Mouse (Mus musculus): ENCODE data around the gene Tubg1.

DNA sequence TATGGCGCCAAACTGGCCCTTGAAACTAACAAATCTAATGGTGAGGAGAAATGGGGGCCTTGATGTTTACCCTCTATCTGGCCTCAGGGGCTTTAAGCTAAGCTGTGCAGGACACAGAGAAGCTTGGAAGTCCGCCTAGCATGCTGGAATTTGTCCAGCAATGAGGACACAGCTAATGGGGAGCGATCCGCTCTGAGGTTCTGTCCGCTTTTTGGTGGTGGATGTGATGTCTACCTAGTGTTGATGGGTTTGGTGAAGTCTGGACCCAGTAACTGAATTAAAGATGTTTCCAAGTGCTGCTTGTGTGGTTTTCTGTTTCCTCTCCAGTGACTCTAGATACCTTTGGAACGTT, 33.4 kb upstream of the Tubg1 start:
- TF ChIP-seq CTCF (IDR thresholded peaks at IDR 0.05; ENCODE audit: insufficient read depth, low read length) (no peak), POLR2A (IDR thresholded peaks at IDR 0.05; ENCODE audit: borderline replicate concordance, extremely low read depth, low read depth, low read length) (no peak)
